Mouse (Mus musculus) midbrain, embryonic 10.5 days (tissue): ENCODE data around the gene Nptn. TPM values are rescaled to one million over a fixed set of nuclear protein-coding genes. Genes with fewer than 3 reads are reported as not detected.
"Not testable (repeated sequence)": the region's sequence is repeated elsewhere in the genome, so short reads cannot be mapped to it uniquely, and the experiment has no call there.

Experiments used
- DNase-seq: peaks from one replicate; pipeline ENCODE4 v3.0.0-alpha.2; 2017; ENCODE audit warnings: low spot score
- H3K27ac ChIP-seq: fragments of 300-500 bp; sonication (generic); replicated peaks from 2 replicates; pipeline ENCODE4 v1.5.1; 2016; ENCODE audit warnings: mild to moderate bottlenecking
- H3K27me3 ChIP-seq: fragments of 300-500 bp; sonication (generic); 2 replicates; pipeline ENCODE4 v1.6.1; 2016; ENCODE audit warnings: low read depth, mild to moderate bottlenecking; ENCODE audit not compliant: poor library complexity, severe bottlenecking
- H3K36me3 ChIP-seq: fragments of 300-500 bp; sonication (generic); 2 replicates; pipeline ENCODE4 v1.6.1; 2016; ENCODE audit warnings: mild to moderate bottlenecking, moderate library complexity
- H3K4me1 ChIP-seq: fragments of 300-500 bp; sonication (generic); 2 replicates; pipeline ENCODE4 v1.6.1; 2016
- H3K4me3 ChIP-seq: fragments of 300-500 bp; sonication (generic); 2 replicates; pipeline ENCODE4 v1.5.1; 2016; ENCODE audit warnings: mild to moderate bottlenecking, moderate library complexity
- H3K9me3 ChIP-seq: fragments of 300-500 bp; sonication (generic); replicated peaks from 2 replicates; pipeline ENCODE4 v1.6.1; 2016; ENCODE audit warnings: mild to moderate bottlenecking
- WGBS: fragments of 180-500 bp; shearing (Covaris S2); methylation state at CpG from one replicate; pipeline ENCODE4 v1.1.7; 2016; 5-methylcytosine and 5-hydroxymethylcytosine counted together
- polyA plus RNA-seq: library from polyadenylated mRNA; unstranded; fragments of >200 nt; fragmentation: Nextera tagmentation; extraction: Ambion mirVana; gene quantifications from 2 replicates; pipeline ENCODE4 v1.2.1, GENCODE M21; 2016

The Nptn gene
- polyA plus RNA-seq, 1 experiment from 2014 or later: 52.5 TPM

DNA sequence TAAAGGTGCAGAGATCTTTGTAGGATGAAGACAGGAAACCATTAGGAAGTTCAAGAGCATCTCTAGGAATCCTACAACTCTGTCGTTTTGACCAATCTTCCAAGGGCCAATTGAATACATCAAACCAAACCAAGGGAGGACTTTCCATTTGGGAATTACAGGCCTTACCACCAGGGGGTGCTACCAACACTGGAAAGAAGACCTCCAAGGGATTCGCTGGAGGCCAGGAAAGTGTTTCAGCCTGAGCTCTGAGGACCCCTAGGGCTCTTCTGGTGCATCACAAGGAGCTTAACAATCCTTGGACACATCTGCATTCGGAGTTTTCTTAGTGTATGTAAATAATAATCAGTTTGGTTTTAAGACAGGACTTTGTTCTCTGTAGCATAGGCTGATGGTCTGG lies 3.4 kb upstream of the Nptn start:
- H3K27me3 ChIP-seq: no peaks in the 10 kb centered on the region
- no peak overlapping the region for H3K4me3 ChIP-seq
- H3K27ac ChIP-seq: no peak overlapping the region
- peaks cover 13% of the 10 kb centered on the region for H3K4me1 ChIP-seq
- H3K9me3 ChIP-seq: no peaks in the 10 kb centered on the region
- peak; percentile 72 for DNase-seq
- 26% methylated on average over 3 of the region's 3 CpGs for WGBS
- H3K36me3 ChIP-seq: no peaks in the 10 kb centered on the region

DNA sequence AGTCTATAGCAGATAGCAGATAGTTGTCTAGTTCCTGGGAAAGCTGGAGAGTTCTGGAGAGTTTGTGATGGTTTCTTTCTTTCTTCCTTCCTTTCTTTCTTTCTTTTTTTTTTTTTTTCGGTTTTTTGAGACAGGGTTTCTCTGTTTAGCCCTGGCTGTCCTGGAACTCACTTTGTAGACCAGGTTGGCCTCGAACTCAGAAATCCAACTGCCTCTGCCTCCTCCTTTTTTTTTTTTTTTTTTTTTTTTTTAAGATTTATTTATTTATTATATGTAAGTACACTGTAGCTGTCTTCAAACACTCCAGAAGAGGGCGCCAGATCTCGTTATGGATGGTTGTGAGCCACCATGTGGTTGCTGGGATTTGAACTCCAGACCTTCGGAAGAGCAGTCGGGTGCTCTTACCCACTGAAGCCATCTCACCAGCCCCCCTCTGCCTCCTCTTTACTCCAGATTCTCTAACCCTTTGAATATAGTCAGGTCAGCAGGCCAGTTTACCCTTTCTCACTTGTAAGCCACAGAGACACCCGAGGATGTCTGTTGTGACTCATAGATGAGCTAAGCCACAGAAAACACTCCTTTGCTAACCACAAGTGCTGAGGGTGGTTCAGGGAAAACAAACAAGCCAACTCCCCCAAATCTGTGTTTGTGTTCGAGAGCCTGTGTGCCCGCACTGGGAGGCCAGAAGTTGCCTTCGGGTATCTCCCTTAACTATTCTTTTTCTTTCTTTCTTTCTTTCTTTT lies 1.4 kb upstream of the Nptn start:
- not testable (repeated sequence) for DNase-seq, H3K4me3 ChIP-seq, H3K27me3 ChIP-seq, H3K9me3 ChIP-seq, H3K36me3 ChIP-seq, H3K27ac ChIP-seq
- WGBS: 76% methylated on average over 10 of the region's 10 CpGs
- peaks cover 21% of the 10 kb centered on the region for H3K4me1 ChIP-seq

DNA sequence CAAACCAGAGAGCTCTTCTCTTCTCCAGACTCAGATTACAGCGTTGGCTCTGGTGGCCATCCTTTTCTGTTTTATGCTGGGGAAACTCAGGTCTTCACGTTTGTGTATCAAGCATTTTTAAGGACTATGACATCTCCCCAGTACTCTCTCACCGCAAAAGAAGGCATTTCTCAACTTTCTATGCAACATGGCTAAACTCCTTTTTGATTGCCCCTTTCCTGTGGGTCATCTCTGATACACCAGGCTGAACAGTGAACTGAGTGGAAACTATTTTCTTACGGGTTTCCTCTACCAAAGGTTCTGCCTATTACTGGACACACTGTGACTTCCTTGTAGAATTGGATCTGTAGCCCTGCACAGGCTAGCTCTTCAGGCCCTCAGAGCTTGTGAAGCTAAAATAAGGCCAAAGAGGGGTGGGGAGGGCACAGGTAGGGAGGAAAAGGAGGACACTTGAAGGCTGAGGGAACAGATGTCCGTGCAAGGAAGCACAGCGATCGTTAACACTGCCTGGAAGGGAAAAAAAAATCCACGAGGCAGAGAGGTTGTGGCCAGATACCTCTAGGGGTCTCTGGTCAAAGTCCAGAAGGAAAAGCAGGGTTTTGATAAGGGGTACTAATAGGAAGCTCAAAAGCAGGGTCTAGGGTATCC lies 633 bp upstream of the Nptn start:
- peak overlapping the region; percentile 95 for H3K27ac ChIP-seq
- H3K4me1 ChIP-seq: peaks cover 21% of the 10 kb centered on the region
- no peaks in the 10 kb centered on the region for H3K27me3 ChIP-seq
- H3K9me3 ChIP-seq: no peaks in the 10 kb centered on the region
- no peak for DNase-seq
- no peaks in the 10 kb centered on the region for H3K36me3 ChIP-seq
- WGBS: 32% methylated on average over 8 of the region's 8 CpGs
- peak overlapping the region; percentile 93 for H3K4me3 ChIP-seq

DNA sequence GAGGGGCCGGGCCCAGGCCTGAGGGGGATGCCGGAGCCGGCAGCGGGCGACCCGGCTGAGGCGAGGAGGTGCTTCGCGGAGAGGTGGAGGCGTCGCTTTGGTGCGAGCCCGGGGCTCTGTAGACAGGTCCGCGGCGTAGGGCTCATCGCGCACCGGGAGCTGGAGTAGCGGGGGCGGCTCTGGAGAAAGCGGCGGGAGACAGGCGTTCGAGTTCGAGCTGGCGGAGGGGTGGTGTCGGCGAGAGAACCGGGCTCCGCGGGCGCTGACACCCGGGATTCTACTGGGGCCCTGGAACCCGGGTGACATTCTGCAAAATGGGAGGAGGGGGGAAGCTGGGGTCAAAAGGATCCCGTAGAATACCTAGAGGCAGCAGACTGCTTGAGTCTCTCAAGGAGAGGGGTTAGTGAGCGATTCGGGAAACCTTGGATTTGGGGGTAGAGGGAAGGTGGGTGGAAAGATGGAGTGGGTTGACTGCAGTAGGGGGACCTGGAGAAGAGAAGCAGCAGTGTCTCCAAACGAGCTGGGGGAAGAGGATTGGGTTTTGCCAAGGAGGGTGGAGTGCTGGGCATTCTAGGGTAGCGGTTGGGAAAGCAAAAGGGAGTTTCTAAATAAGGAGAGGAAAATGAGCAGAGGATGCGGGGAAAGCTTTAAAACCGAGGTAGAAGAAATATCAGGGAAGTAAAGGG lies 684 bp downstream of the Nptn start:
- under 1% methylated on average over 42 of the region's 42 CpGs for WGBS
- Histone ChIP-seq H3K27ac (peak overlapping the region; percentile 95), H3K4me3 (peak overlapping the region; percentile 93), H3K9me3 (no peaks in the 10 kb centered on the region), H3K4me1 (peaks cover 21% of the 10 kb centered on the region), H3K36me3 (peaks cover 2% of the 10 kb centered on the region), H3K27me3 (no peaks in the 10 kb centered on the region)
- DNase-seq: no peak

DNA sequence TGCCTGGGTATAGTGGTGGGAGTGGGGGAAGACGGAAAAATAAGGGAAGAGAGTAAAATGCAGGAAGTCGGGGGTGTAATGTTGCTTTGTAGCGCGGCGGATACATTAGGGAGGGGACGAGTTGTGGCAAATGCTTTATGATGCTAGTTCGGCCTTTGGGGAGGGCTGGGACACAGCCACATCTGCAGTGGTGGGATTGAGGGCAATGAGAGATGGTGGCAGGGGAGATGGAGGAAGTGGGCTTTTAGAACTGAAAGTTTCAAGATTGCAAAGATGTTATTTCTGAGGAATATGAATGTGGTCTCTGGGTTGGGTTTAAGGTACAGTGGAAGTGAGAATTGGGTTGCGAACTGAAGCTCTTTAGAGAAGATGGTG lies 1.2 kb downstream of the Nptn start:
- H3K27me3 ChIP-seq: no peaks in the 10 kb centered on the region
- H3K4me1 ChIP-seq: peaks cover 21% of the 10 kb centered on the region
- H3K36me3 ChIP-seq: peaks cover 4% of the 10 kb centered on the region
- WGBS: 2% methylated on average over 8 of the region's 8 CpGs
- H3K27ac ChIP-seq: peak overlapping the region; percentile 95
- H3K9me3 ChIP-seq: no peaks in the 10 kb centered on the region
- peak overlapping the region; percentile 93 for H3K4me3 ChIP-seq
- no peak for DNase-seq

DNA sequence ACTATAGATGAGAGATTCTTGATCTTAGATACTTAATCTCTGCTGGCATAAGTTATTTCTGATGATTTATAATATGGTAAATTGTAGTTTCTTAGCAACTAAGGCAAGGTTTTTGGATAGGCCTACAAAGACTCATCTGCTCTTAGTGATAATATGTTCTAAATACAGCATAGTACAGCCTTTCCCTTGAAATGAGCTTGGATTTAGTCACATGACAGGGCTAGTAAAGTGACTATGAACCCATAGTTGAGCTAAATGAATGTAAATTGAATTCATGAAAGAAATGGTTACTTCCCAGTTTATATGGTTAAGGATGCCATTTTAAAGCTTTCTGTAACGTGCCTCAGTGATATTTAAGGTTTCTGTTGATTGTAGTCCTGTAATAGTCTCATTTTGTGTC lies 2.3 kb downstream of the Nptn start:
- Histone ChIP-seq H3K4me1 (peaks cover 21% of the 10 kb centered on the region), H3K9me3 (no peaks in the 10 kb centered on the region), H3K27me3 (no peaks in the 10 kb centered on the region), H3K4me3 (no peak overlapping the region), H3K27ac (no peak overlapping the region), H3K36me3 (peaks cover 4% of the 10 kb centered on the region)
- 87% methylated on average over 1 of the region's 1 CpGs for WGBS
- no peak for DNase-seq

DNA sequence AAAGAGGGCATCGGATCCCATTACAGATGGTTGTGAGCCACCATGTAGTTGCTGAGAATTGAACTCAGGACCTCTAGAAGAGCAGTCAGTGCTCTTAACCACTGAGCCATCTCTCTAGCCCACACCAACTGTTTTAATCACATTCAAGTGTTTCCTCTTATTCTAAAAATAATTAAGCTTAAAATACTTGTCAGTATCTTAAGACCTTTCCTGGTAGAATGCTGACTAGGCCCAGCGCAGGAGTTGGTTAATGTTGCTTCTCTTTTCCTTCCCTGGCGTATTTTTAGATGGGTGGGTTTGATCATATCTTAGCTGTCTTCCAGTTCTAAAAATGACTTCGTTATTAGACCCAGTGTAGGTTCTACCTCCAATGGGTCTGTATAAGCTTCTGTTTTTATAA lies 6.6 kb downstream of the Nptn start:
- Histone ChIP-seq H3K36me3 (peaks cover 4% of the 10 kb centered on the region), H3K27me3 (no peaks in the 10 kb centered on the region), H3K27ac (no peak overlapping the region), H3K9me3 (no peaks in the 10 kb centered on the region), H3K4me3 (no peak overlapping the region), H3K4me1 (peaks cover 9% of the 10 kb centered on the region)
- DNase-seq: no peak
- 91% methylated on average over 4 of the region's 4 CpGs for whole genome bisulfite sequencing

DNA sequence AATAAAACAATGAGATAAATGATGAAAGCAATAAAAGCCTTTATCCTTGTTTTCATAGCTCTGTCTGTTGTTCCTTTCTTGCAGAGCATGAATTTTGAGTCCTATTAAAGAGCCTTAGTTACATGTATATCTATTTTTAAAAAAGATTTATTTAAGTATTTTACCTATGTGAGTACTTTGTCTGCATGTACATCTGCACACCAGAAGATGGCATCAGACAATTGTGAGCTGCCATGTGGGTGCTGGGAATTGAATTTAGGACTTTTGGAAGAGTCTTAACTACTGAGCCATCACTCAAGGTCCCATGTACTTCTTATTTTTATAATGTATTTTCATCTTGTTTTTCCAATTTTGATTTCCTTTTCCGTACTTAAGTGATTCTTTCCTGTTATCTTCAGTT lies 13.3 kb downstream of the Nptn start:
- no peak overlapping the region for H3K27ac ChIP-seq
- no peaks in the 10 kb centered on the region for H3K4me1 ChIP-seq
- 98% methylated on average over 1 of the region's 1 CpGs for WGBS
- no peaks in the 10 kb centered on the region for H3K9me3 ChIP-seq
- DNase-seq: no peak
- no peaks in the 10 kb centered on the region for H3K27me3 ChIP-seq
- no peak overlapping the region for H3K4me3 ChIP-seq
- H3K36me3 ChIP-seq: 0 out of 2 replicates have a peak, but pooled peaks cover 2% of the 10 kb centered on the region

DNA sequence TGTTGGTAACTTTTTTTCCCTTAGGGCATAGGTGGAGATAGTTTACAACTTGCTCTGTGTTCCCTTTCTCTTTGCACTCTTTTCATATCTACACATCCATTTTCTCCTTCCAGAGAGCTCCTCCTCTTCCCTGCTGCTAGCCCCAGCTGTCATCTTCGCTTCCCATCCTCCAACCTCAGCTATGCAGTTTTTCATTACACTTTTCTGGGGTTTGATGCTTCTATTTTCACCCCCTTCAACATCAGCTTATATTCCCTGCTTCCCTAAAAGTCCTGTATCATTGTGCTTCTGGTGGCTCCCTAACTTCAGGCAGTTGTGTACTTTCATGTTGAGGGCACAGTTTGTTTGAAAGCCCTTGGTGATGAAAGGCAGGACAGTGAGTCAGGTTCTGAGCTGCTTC lies 31.8 kb downstream of the Nptn start:
- H3K27ac ChIP-seq: no peak overlapping the region
- 89% methylated on average over 1 of the region's 1 CpGs for WGBS
- DNase-seq: no peak
- no peaks in the 10 kb centered on the region for H3K4me1 ChIP-seq
- H3K4me3 ChIP-seq: no peak overlapping the region
- H3K9me3 ChIP-seq: no peaks in the 10 kb centered on the region
- no peaks in the 10 kb centered on the region for H3K27me3 ChIP-seq
- no peaks in the 10 kb centered on the region for H3K36me3 ChIP-seq

DNA sequence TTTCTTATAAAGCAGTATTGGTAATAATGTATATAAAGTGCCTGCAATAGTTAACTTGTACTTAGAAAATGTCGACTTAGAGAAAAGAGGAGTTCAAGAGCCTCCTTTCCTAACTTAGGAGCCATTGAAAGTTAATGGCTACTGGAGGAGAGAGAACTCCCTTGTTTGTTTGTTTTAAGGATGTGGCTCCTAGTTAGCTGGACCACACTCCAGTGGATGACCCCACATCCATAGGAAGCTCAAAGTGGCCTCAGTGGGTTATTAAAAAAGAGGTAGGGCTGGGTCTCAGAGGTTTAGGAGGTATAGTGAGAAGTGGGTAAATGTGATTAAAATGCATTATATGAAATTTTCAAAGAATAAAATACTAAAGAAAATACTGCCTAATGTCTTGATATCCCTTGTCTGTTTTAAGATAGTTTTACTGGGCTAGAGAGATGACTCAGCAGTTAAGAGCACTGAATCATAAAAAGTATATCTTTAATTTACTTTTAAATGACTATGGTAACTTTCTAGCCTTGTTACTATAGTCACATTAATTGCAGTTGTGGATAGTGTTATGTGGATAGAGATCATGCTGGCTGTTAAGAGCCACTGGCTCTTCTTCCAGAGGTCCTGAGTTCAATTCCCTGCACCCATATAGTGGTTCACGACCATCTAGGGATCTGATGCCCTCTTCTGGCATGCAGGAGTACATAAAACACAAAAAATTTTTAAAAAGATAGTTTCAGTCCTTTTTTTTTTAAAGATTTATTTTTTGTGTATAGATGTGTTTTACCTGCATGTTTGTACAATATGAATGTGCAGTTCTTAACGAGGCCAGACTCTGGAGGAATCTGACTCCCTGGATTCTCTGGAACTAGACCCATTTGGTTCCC lies 33.3 kb downstream of the Nptn start:
- DNase-seq: no peak
- 79% methylated on average over 3 of the region's 3 CpGs for WGBS
- no peak overlapping the region for H3K27ac ChIP-seq
- H3K4me3 ChIP-seq: no peak overlapping the region
- H3K27me3 ChIP-seq: no peaks in the 10 kb centered on the region
- H3K36me3 ChIP-seq: no peaks in the 10 kb centered on the region
- no peaks in the 10 kb centered on the region for H3K9me3 ChIP-seq
- peaks cover 4% of the 10 kb centered on the region; the same call in 1 of the 2 replicates for H3K4me1 ChIP-seq

DNA sequence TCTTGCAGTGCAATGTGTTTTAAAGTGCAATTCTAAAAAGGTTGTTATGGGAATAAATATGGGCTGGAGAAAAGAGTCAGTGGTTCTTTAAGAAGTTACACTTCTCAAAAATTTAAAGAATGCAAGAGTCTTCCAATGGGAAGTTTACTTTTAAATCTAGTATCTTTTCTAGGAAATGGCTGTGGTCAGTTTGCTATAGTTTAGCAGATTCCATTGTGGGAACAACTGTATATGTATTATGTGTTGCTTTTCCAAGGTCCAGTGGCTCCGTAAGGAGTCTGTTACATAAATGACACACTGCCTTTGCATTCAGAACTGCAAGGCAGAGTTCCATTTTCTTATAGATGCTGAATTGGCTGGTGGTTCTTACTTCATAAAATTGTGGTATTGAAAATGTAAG lies 41.0 kb downstream of the Nptn start:
- no peak overlapping the region for H3K4me3 ChIP-seq
- H3K4me1 ChIP-seq: peaks cover 4% of the 10 kb centered on the region; the same call in 1 of the 2 replicates
- DNase-seq: no peak
- H3K9me3 ChIP-seq: no peaks in the 10 kb centered on the region
- WGBS: 98% methylated on average over 1 of the region's 1 CpGs
- H3K27ac ChIP-seq: no peak overlapping the region
- peaks cover 24% of the 10 kb centered on the region for H3K36me3 ChIP-seq
- no peaks in the 10 kb centered on the region for H3K27me3 ChIP-seq

DNA sequence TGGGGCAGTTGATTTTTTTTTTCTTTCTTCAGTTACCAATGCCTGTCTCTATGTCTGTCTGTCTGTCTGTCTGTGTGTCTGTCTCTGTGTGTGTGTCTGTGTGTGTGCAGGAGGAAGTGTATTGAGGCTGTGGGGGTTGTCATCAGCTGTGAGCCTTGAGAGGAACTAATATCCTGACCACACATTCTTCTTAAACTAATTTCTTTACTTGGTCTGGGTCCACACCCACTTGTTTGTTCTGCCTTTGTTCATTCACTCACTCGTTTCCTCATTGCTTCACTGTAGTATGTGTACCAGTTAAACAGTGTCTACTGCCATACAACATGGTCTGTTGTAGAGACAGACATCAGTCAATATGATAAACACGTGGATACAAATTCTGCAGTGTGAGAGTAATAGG lies 45.2 kb downstream of the Nptn start:
- DNase-seq: no peak
- H3K9me3 ChIP-seq: no peaks in the 10 kb centered on the region
- H3K27me3 ChIP-seq: no peaks in the 10 kb centered on the region
- 87% methylated on average over 2 of the region's 2 CpGs for WGBS
- peaks cover 43% of the 10 kb centered on the region for H3K36me3 ChIP-seq
- no peak overlapping the region for H3K27ac ChIP-seq
- H3K4me1 ChIP-seq: no peaks in the 10 kb centered on the region
- H3K4me3 ChIP-seq: no peak overlapping the region
